Mouse (Mus musculus) lung, adult 2 months (tissue): ENCODE measurements at regions not wholly inside any gene's neighbourhood (a gene's known extent, or its start where the extent isn't known, plus 50 kb on each side); places are given as distances from the start of the nearest gene placed in this dataset.

Experiments
- CTCF ChIP-seq: fragments of 200-500 bp; IDR thresholded peaks from 2 replicates; pipeline ENCODE4 v1.5.1; 2011; ENCODE audit warnings: mild to moderate bottlenecking, low read length, control low read depth; ENCODE audit not compliant: insufficient read depth
- POLR2A ChIP-seq: fragments of 200-500 bp; IDR thresholded peaks from 2 replicates; pipeline ENCODE4 v1.6.1; 2011; ENCODE audit warnings: low read depth, mild to moderate bottlenecking, control low read depth, low read length, borderline replicate concordance; ENCODE audit errors: extremely low read depth

- TF ChIP-seq POLR2A (no peak), CTCF (no peak)
These were observed 277.6 kb upstream of the Tmc3 start for GRCm38 (mm10) chr7:83307112-83307511.
